Mouse (Mus musculus) liver, adult 2 months (tissue): ENCODE measurements around the gene Mrps2.

Experiments used
- CTCF ChIP-seq: fragments of 200-500 bp; IDR thresholded peaks from 2 replicates; pipeline ENCODE4 v1.5.1; 2011; ENCODE audit warnings: low read depth, low read length, control low read depth
- POLR2A ChIP-seq: fragments of 200-500 bp; IDR thresholded peaks from 2 replicates; pipeline ENCODE4 v1.6.1; 2011; ENCODE audit warnings: low read length, control low read depth; ENCODE audit not compliant: insufficient read depth; ENCODE audit errors: extremely low read depth

GRCm38 (mm10) chr2:28517206-28517909, 49.5 kb downstream of the Mrps2 start:
- TF ChIP-seq CTCF (peak; percentile 96), POLR2A (no peak)
